Mouse (Mus musculus) lung, adult 18-20 months (tissue): ENCODE results near the gene Patj.

Source experiments
- DNase-seq, 2 experiments: peaks; one replicate each; pipeline ENCODE4 v3.0.0; 2022; ENCODE audit warnings: mixed read lengths in 2 of 2

Patj gene

GRCm38 (mm10) chr4:98449564-98450263 is 54.1 kb downstream of the Patj start:
- DNase-seq, result no peak

DNA sequence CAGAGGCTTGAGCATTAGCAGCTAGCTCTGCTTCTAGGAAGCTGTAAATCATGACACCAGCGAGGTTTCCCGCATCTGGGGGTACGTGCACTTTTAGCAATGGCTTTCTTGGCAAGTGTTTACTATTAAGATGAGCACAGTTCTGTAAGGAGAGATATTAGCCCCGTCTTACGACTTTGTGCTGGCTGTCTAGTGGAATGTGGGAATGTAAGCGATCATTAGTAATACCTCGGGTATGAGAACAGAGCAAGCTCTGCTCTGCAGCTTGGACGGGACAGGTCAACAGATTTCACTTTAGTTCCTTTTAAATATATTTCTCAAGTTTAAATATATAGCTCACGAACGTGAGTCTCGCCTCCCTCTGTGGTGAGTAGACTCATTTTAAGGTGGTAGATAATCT is 54.7 kb downstream of the Patj start:
- no peak for DNase-seq

DNA sequence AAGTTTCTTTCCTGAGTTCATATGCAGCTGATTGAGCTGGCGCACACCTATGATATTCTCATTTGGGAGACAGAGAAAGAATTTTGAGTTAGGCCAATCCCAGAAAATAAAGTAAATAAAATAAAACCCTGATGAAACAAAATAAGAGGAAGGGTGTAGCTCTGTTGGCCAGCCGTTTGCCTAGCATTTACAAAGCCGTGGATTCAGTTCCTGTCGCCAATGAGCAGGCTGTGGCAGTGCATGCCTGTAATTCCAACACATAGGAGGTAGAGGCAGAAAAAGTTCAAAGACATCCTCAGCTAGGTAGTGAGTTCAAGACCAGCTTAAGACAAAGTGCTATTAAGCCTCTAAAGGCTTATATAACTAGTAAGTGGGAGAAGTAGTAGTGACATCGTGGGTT is 55.2 kb downstream of the Patj start:
- no peak for DNase-seq

GRCm38 (mm10) chr4:98451259-98451658 is 55.7 kb downstream of the Patj start:
- no peak for DNase-seq

DNA sequence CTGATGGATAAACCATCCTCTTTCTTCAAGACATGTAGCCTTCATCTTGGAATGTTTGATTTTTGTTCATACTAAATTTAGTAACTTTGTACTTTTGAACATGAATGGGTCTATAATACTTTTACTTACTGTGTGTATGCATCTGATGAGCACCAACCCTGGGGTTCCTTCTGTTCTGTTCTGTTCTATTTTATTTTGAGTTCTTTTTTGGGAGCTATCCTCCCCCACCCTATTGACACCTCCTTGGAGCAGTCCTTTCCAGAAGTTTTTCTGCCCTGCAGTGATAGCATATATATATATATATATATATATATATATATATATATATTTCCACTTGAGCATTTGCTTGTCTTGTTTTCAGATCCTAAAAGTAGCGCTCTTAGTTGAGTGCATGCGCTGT is 57.1 kb downstream of the Patj start:
- no peak for DNase-seq

- DNase-seq, result no peak
Observed at GRCm38 (mm10) chr4:98453231-98453630, 57.6 kb downstream of the Patj start.

- no peak for DNase-seq
Observed at GRCm38 (mm10) chr4:98455352-98455751, 59.8 kb downstream of the Patj start.

DNA sequence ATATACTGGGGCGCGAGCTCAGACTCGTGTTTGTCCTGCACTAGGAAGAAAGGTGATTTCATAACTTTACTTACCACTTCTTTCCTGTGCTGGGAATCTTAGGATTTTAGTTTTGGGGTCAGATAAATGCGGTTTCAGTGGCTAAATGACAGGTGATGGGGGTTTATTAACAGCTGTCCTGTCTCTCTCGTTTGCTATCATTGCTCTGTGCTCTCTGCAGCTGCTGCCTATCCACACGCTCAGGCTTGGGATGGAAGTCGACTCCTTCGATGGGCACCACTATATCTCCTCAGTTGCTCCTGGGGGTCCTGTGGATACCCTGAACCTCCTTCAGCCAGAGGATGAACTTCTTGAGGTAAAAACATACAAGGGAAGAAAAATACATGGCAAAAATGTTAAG is 60.3 kb downstream of the Patj start:
- DNase-seq, result no peak

DNA sequence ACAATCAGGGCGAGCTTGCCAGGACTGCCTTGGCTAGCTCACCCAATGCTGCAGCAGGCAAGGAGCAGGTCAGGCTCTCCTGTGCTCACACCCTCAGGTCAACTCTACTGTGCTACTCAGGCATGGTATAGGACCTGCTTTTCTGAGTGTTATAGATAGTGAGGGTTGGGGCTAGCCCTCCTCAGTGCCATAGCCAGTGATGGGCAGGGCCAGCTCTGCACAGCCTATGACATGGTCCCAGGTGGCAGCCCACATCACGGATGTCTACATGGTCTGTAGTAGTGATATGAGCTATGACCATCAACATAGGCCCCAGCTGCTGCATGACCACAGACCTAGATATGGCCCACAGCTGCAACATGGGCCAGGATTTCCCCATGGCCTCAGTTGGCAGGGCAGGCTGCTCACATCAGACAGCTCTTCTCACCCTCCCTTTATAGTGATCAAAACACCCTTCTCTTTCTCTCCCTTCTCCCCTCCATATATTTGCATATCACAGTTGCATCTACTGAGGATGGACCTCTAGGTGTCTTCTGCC is 66.3 kb downstream of the Patj start:
- no peak for DNase-seq

DNA sequence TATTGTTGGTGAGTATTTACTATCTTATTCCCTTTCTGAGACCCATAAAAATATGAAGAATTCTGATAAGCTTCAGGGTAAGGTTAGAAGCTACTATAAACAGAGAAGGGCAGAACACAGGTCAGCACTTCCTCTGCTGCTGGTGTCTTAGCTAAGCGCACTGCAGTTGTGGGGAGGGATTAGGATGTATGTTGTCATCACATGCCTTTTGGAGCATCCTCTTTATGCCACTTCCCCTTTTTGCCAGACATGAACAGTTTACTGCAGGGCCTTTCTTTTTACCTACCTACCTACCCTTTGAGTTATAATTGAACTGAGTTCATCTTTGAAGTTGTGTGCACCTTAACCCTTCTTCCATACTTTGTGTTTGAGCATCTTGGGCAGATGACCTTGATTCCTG is 69.9 kb downstream of the Patj start:
- peak in 1 of 2 experiments; percentile 3 for DNase-seq

GRCm38 (mm10) chr4:98465886-98466285 is 70.3 kb downstream of the Patj start:
- no peak for DNase-seq

DNA sequence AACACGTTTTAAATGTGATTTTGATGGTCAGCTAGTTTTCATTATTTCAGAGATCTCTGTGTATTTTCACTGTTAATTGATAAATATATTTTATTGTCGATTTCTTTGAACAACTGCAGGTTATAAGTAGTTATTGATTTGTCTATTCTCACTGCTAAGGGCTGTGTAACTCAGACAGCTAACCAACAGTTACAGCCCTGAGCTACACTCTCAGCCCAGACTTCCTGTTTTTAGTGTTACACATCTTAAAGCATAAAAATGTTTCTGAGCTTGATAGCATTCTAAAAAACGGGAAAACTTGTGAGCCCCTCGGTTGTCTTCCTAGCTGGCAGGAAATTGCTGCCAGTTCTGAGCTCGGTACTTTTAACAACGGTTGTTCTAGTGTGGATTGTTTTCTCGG is 75.8 kb downstream of the Patj start:
- DNase-seq, result no peak

GRCm38 (mm10) chr4:98473491-98473890 is 77.9 kb downstream of the Patj start:
- peak in 1 of 2 experiments; percentile 5 for DNase-seq

GRCm38 (mm10) chr4:98478005-98478404 is 82.4 kb downstream of the Patj start:
- DNase-seq, result no peak

- DNase-seq, result no peak
Observed at GRCm38 (mm10) chr4:98486475-98486874, 90.9 kb downstream of the Patj start.

DNA sequence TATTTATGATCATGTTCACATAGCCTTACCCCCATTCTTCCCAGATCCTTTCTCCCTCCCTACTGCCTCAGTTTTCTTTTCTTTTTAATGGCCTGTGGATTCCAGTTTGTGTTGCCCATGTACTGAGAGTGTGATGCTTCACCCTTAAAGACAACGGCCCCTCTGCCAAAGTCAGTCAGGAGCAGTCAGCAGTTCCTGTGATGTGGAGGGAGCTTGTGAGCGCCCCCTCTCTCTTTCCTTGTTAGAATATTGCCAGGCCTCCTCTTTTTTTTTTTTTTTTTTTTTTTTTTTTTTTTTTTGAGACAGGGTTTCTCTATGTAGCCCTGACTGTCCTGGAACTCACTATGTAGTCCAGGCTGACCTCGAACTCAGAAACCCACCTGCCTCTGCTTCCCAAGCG is 91.3 kb downstream of the Patj start:
- no peak for DNase-seq

DNA sequence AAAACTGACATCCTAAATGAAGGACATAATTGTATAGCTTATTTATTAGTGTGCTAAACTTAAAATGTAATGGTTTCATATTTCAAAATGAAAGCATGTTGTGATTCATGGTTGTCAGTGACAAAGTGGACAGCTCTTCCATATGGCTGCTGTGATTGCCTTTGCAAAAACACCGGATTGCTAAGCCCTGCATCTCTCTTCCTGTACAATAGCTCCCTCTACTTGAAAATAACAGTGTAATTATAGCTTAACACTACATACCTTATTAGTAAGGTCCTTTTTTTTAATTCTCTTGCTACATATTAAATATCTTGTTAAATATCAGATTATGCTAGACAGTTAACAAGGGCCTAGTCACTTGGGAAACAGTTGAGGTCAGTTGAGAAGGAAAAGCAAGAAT is 93.8 kb downstream of the Patj start:
- DNase-seq, result no peak

GRCm38 (mm10) chr4:98498341-98498740 is 102.8 kb downstream of the Patj start:
- no peak for DNase-seq

- DNase-seq, result no peak
Observed at GRCm38 (mm10) chr4:98500182-98500581, 104.6 kb downstream of the Patj start.

DNA sequence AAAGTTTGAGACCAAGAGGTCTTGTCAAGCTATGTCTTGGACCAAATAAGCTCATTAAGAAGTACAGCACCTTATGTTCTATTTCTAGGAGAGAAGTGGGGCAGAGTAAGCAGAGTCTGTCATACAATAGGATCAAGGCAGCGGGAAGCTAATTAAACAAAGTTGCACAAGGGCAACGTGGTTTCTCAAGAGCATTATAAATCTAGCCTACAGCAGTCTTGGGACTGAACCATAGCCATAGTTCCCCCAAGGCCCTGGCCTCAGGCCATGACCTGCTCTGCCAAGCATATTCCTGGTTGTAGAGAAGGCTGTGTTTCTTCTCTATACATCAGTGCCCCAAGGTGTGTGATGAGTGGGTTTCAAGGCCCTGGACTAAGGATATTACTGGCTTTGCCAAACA is 105.3 kb downstream of the Patj start:
- DNase-seq, result peak; percentile 20 to 48

GRCm38 (mm10) chr4:98504743-98505142 is 109.2 kb downstream of the Patj start:
- DNase-seq, result no peak

- peak; percentile 65 to 75 for DNase-seq
Observed at GRCm38 (mm10) chr4:98508471-98509271, 113.1 kb downstream of the Patj start.

- DNase-seq, result peak; percentile 32 to 33
Observed at GRCm38 (mm10) chr4:98509939-98510338, 114.4 kb downstream of the Patj start.

- peak; percentile 22 to 34 for DNase-seq
Observed at GRCm38 (mm10) chr4:98511296-98511695, 115.7 kb downstream of the Patj start.
